Mouse (Mus musculus): ENCODE results near the gene Trak1.

Trak1 gene

DNA sequence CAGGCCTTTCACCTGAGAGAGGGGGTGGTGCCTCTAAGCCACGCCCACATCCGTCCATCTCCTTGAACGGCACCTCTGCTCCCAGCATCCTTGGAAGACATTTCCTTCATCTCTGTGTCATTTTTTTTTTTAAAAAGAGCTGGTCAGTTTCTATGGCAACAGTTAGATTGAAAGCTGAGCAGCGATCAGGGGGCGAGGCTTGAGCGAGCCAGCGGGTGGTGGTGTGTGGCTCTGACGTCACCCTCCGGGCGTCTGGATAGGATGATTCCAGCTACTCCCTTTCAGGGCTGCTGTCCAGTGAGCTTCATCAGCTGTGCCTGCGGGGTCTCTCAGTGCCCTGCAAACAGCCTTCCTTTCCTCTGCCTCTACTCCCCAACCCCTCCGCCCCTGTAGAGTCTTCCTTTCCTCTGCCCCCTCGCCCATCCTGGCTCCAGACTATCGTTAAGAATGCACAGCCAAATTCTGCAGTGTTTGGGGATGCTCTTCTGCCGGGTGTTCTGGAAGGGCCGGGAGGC lies 105.9 kb downstream of the Trak1 start:
- DNase-seq: no peak

DNA sequence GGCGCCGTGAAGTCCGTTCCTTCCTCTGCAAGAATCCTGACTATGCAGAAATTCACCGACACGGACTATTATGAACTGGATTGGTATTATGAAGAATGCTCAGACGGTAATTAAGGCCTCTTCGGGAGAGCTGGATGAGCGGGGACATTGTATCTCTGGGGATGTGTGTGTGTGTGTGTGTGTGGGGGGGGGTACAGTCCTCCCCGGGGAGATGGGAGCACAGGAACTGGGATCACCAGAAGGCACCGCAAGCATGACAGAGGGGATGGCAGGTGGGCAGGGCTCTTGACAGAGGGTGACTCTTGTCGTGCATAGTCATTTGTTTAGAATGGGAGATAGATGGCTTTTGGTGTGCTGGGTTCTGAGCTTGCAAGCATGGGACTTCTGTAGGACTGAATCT lies 106.4 kb downstream of the Trak1 start:
- DNase-seq: no peak

DNA sequence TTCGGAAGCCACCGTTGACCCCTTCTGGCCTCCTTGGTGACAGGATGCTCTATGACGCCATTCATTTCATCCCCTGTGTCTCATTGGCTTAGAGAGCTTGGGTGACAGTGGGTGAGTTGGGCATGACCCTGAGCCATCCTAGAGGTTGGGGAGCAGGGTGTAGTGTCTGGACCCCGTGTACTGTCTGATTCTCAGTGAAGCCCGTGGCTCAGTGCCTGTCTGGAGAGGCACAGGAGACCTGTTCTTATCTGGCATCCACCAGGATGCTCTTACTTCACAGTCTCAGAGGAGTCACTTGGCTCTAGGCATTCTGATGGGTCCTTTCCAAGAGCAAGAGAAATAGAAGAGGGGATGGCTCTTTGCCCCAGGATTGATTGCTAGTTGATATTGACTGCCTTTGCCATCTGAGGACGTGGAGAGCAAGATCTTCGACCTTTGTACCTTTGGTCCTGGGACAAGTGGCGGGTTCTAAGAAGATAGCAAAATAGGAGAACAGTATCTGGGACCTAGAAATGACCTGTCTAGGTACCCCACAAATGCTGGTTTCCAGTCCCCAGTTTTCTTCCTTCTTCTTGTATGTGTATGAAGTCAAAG lies 107.9 kb downstream of the Trak1 start:
- no peak for DNase-seq

DNA sequence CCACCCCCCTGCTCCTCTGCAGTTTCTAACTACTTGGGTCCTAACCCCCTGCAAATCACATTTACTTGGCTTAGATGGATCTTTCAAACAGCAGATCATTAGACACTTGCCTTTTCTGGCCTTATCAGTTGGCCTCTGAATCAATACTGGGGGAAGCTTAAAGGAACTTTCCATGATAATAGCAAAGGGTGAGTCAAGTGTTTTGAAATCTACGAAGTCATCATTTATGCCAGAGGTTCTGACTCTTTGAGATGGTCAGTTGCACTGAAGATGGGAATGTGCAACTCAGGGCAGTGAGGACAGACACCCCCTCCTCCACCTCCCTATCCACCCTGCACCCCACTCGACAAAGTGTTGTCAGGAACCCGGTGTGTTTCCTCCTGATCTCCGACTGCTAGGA lies 108.5 kb downstream of the Trak1 start:
- no peak for DNase-seq

DNA sequence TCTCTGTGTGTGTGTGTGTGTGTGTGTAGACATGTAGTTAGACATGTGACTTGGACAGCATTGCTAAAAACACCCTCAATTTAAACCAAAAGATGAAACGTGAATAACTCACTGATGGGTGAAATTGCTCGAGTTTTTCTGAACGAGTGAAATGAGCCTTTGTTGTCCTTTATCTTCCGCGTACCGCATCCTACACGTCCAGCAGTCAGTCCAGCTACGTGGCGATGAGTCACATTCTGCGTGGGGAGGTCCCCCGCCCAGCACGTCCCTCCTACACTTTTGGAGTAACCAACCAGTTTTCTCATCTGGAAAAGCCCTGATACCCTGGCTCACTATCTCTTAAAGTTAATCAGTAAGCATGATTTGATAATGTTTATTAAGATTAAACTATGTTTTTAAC lies 116.9 kb downstream of the Trak1 start:
- DNase-seq: no peak

DNA sequence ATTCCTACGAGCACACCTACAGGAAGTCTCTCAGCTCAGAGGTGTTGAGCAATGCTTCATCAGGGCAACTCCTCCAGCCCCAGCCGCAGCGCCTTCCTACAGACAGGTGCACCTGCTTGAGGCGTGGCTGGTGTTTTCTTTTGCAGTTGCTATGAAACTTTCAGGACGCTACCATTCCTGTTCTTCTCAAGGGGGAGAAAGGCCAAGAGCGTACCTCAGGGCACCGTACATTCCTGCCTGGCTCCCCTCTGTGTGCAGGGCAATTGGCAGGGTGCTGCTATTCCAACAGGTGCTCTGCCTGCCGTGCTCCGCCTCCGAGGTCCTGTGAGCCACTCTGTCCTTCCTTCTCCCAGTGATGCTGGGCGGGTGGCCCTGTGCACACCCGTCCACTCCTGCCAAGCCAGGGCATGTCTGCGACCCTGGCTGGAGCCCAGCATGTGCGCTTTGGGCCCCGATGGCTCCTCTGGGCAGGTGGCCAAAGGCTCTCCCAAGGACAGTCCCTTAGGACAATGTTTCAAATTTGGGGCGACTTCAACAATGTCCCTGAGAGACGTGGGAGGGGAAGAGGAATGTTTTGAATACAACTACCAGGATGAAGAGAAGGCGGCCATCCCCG lies 118.4 kb downstream of the Trak1 start:
- DNase-seq: no peak

DNA sequence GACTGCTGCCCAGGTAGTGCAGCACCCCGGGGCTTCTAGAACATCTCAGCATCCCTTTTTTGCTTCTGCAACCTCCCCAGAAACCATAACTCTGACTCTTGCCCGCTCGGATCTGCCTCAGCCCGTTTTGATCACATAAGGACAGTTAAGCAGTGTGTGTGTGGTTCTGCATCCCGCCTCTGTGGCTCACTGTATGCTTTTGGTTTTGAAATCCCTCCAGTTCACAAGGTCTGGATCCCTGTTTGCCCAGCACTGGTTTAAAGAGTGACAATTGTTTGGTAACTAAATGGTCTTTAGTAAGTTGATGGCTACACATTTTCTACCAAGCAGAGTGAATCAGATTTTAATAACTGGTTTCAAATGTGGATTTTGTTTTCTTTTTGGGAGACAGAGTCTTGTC lies 119.2 kb downstream of the Trak1 start:
- DNase-seq: no peak

DNA sequence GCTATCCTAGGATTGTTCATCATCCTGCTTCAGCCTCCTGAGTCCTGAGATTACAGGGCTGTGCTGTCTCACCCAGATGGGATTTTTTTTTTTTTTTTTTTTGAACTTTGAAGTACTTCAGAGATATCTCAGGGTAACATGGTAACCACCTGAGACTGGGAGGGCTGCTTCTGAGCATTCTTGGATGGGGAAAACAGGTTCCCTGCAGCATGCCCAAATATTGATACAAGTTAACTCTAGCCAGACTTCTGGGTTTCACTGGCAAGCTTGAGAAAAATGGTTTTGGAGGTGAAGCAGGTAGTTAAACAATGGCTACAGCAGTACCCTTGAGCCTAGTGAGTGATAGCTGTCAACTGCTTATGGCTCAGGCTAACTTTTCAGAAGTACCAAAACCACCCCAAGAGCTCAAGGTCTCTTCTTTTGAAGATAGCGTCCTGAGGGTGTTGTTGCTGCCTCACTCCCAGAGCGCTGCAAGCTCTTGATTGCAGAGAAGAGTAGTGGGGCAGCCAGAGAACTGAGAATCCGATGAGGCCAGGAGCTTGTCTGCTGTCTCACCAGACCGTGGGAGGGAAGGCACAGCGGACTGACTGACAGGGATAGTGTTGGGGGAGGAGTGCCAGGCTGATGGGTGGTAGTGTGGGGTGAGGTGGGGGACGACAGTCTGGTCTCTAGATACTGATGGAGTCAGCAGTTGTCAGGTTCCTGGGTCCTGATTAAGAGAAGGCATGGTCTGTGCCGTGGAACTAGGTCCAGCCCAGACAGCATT lies 119.8 kb downstream of the Trak1 start:
- no peak for DNase-seq

DNA sequence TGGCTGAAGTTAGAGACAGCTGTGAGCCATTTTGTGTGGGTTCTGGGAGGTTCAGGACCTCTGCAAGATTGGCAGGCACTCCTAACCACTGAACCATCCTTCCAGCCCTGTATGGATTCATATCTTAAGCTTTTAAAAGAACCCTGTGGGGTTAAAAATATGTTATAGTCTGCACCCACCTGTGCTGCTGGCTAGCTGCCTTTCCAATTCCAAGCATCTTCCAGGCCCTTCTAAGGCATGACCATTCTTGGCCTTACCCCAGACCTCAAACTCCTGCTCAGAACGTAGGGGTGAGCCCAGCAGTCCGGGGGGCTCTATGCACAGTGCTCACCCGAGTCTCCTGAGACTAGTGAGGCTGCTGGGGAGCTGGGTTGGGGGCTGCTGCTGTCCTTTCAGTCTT lies 121.7 kb downstream of the Trak1 start:
- no peak for DNase-seq

DNA sequence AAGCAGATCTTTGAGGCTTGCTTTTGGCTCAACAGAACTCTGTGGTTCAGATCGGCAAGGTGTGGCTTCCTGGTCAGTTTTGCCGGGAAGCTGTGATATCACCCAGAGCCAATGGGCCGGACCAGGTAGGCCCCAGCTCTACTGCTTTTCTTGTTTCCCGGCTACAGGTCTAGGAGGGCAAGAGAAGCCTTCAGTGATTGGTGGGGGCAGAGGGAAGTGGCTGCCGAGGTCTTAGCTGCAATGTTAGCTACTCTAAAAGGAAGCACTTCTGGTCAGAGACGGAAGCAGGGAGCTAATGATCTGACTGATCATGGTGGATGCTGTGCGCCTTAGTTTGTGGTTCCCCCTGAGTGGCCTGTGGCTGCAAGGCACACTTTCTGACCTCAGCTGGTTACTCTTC lies 122.3 kb downstream of the Trak1 start:
- no peak for DNase-seq

DNA sequence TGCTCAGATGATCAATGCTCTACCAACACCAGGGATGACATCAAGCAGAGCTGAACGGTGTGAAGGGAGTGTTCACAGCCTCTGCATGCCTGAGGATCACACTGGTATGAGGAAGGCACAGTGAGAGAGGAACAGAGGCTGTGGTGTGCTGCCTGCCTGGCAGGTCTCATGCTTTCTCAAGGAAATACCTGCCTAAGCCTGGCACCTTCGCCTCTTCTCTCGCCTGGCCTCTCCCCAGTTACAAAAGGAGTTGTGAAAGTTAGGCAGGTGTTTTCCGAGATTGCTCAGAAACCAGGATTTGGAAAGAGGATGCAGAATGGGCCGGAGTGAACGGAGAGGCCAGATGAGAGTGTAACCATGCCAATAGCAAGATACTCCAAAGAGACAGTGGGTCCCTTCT lies 123.5 kb downstream of the Trak1 start:
- DNase-seq: no peak

DNA sequence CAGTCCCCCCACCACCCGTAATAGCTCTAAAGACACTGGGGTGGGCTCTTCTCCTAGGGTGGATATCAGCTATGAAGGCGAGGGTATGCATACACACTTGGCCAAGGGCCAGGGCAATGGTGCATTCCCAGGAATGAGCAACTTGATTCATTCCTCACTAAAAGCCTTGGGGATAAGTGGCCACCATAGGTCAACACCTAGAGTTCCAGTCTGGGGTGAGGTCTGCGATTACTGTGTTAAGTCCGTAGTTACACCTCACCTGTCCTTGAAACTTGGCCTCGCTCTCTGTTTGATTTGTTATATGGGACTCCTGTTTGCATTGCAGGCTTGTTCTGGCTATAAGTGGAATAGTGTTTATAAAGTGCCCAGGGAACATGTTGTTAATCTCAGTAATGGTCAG lies 125.1 kb downstream of the Trak1 start:
- DNase-seq: no peak

DNA sequence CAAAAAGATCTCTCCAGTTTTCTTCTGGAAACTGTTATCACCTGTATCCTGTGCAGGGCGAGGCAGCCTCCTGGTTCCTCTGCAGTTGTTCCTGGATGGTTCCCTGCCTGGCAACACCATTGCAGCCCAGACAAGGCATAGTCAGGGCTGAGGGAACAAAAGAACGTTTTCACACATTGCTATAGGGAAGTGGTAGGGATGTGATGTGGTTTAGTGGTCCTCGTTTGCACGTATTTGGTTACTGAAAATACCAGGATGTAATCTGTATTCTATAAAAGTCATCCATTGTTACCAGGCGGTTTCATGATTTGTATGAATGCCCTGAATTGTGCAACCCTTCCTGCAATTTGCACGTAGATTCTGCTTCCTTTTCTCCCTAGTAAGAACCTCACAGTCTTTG lies 126.3 kb downstream of the Trak1 start:
- no peak for DNase-seq

DNA sequence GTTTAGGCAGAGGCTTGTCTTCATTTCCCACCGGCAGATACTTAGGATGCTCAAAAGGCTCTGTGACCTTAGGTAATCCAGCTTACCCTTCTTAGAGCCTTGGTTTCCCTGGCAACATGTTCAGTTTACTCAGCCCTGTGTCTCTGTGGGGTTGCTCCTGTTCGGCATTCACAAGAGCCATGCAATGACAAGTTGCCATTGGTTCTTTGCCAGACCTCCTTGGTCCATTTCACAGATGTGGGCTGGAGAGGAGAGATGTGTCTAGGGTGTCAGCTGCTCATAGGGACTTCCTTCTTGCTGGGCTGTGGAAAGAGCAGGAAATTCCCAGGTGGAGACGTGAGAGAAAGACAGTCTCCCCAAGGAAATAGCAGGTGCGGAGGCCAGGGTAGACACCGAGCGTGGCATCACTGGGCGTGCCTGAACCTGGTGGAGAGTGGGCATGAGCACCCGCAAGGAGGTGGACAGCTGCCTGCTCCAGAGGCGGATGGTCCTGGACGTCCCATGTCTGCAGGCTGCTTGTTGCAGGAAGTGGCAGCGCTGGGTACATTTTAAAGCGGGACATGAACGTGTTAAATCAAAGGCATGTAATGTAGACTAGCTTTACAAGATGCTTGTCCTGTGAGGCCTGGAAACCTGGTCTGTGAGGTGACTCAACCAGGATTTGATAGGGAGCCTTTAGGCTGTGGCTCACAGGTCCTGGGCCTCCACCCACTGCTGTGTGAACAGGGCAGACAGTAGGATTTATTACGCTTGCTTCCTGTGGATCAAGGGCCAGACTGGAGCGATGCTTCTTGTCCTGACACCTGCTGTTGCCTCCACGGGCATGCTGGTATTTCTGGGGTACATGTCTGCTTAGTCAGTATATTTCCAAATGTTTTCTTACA lies 127.2 kb downstream of the Trak1 start:
- DNase-seq: no peak

DNA sequence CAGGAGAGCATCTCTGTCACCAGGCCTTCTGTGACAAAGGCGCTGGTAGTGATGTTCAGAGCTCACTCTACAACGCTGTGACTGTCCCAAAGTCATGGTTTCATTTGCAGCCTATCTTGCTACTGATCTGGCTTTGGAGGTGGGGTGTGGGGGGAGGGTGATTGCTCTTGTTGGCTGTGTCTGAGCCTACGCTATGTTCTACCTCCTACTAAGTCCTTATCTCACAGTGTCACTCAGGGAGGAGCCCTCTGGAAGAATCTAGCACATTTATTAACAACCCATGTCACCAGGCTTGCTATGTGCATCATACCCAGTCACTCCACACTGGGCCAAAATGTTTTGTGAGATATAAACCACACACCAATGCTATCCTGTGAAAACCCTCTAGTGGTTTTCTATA lies 129.1 kb downstream of the Trak1 start:
- DNase-seq: no peak

DNA sequence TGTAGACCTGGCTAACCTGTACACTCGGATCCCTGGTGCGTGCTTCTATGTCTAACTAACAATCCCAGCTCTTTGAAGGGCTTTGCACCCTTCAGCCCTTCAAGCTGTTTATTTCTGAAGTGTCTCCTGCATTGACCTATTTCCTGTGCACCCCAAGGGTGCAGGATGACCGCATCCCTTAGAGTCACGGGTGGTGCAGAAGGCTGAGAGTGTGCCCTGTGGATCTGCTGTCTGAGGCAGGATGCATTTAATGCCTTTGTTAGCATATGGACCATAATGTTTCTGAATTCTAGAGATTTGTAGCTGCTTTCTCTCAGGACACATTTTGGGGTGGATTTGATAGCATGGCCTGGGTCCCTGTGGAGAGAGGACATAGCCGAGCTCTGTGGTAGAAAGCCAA lies 129.6 kb downstream of the Trak1 start:
- DNase-seq: no peak

DNA sequence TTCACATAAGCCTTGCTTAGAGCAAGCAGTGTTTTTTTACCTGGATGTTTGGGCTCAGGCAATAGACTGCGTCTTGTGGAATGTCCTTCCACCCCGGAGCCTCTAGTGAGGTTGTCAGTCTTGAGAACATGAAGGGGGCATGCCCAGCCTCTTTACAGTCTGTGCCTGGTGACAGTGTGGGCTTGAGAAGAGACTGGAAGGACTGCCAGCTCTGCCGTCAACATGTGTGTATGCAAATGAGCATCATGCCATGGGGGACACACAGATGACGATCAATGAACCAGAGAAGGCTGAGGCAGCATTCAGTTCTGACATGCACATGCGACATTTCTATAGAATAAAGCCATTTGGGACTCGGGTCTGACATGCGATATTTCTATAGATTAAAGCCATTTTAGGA lies 132.3 kb downstream of the Trak1 start:
- no peak for DNase-seq

DNA sequence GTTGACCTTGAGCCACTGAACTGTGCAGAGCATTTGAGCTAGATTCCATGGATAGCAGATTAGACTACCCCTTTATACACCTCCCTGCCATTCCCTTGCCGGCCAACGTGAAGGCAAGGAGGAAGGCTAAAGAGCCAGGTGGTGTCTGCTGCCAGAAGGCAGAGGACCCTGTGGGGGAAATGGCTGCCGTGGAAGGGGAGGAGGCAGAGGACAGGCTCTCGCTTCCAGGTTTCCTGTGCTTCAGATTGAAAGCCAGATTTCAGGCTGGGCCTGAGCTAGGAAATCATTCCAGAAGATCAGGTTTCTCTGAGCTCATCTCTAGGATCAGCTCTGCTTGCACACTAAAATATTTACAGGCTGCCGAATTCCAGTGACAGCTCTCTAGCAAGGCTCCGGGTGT lies 133.1 kb downstream of the Trak1 start:
- no peak for DNase-seq

DNA sequence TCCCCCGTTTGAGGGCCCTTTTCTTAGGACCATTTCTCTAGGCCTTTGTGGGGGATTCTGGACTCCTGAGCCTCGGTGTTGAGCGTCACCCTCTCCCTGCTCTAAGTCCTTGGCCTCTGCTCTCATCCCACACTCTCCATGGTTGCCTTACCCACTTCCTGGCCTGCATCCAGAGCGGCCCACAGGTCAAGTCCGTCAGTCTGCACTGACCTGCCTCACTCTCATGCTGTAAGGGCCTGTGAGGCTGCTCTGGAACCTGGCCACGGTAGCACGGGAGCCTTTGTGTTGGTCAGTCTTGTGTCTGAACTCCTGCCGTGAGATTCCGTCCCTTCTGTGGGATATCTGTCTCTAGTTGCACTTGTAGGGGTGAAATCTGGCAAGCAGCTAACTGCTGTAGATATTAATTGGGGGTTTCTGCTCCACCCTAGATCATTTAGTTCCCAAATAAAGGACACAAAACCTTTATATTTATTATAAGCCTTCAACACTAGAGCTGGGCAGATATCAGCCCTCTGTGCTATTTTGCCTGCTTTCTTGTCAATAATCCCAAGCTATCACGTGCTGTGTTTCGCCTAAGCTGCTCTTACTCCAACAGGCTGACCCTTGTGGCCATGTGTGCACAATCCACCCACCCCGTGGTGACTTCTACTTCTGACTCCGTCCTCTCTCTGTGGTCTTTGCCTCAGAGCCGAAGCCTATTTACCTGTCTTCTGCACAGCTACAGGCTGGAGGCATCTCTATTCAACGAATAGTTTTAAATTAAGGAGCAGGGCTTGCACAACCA lies 136.6 kb downstream of the Trak1 start:
- DNase-seq: no peak

DNA sequence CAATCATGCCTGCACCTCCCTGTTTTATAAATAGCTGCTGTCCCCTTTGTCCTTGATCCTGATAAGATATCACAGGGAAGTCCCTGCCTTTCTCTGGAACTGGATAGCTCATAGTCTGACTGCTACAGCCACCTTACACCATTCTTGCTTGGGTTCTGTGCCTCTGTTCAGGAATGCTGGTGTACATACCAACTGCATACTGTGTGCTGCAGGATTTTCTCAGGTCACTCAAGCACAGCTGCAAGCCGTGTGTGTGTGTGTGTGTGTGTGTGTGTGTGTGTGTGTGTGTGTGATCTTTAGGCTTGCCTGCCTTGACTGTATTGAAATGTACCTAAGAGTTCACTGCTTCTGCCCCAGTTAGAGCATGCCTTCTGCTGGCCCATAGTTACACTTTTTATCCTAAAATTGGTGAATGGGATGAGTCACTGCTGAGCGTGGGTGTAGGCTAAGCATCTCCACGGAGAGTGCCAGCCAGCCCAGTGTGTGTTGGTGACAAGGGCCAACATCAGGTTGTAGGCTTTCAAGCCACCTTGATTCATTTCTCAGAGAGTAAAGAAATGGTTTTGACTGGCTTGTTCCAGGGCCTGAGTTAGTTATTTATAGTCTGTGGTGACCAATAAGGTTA lies 138.1 kb downstream of the Trak1 start:
- no peak for DNase-seq

DNA sequence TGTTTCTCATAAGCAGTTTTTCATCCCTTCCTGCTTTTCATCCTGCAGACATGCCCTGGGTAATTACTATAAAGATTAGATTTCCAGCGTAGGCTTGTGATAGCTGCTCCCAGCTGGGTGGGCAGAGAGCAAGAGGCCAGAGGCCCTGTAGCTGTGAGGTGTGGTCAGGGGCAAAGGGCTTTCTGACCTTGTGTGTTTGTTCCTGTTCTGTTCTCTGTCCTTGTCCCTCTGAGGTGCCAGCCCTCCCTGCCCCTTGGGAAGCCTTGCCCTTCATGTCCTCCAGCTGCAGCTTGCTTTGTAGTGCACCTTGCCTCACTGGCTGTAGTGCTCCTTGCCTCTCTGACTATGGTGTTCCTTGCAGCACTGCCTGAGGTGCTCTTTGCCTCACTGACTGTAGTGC lies 139.2 kb downstream of the Trak1 start:
- DNase-seq: no peak

DNA sequence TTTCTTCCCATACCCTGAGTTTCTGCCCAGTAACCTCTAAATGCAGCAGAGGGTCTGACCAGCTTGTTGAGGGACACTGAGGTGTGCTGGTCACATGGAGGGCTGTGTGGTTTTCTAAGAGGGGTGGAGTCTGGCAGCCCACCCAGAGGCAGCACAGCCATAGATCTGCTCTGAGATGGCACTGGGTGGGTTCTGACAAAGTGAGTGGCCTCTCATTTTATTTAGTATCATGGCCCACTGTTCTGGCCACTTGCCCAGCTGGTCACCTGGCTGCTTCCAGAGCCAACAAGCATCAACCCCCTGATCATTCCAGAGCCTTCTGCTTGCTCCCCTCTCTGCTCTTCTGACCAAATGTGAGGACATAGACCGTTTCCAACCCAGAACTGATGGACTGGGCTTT lies 144.8 kb downstream of the Trak1 start:
- DNase-seq: no peak
